Comparison of ENCODE assay signal across 19 mouse cellular contexts in genomic region chr13:97398041-97398440, GRCm38 (mm10).
DNase-seq lines count a peak whose midpoint lies in the region; TF ChIP-seq lines count a peak whose summit lies in the region.
"Had no signal": no experiment of that assay in that cellular context is flagged by ENCODE, and none has a peak within 500 bp of the region (broad histone marks: within the 10 kb centered on the region; RNA-seq: fewer than 3 reads in every experiment).

No protein-coding gene starts in this region.

- H3K36me3 ChIP-seq in heart, embryonic 10.5 days: no peaks in the 10 kb centered on the region
- H3K36me3 ChIP-seq: G1E had no signal

- H3K27ac ChIP-seq in heart, embryonic 10.5 days: no peak overlapping the region
- H3K27ac ChIP-seq in layer of hippocampus, adult 2 months: peak overlapping the region; percentile 79

- TF ChIP-seq CTCF in layer of hippocampus, adult 2 months (conservative IDR thresholded peaks at IDR 0.05): no peak

- no peak overlapping the region for H3K4me3 ChIP-seq in heart, embryonic 10.5 days
- H3K4me3 ChIP-seq in layer of hippocampus, adult 2 months: no peak overlapping the region

- H3K27me3 ChIP-seq in heart, embryonic 10.5 days (ENCODE audit: insufficient read depth, poor library complexity, severe bottlenecking): peaks cover 5% of the 10 kb centered on the region; the same call in 1 of the 2 replicates
- H3K27me3 ChIP-seq: CH12.LX, Patski had no signal

- H3K9me3 ChIP-seq in heart, embryonic 10.5 days: no peaks in the 10 kb centered on the region
- H3K9me3 ChIP-seq: G1E had no signal

- peak; percentile 61 for DNase-seq in heart, adult 11 months
- DNase-seq in heart, postnatal 4 days: no peak
- DNase-seq in heart, embryonic 10.5 days (ENCODE audit: low spot score): peak; percentile 65
- DNase-seq in heart, postnatal 36 days: no peak
- no peak for DNase-seq in layer of hippocampus, adult 2 months (ENCODE audit: low spot score in 2 of 2)
- no peak for DNase-seq in layer of hippocampus, postnatal 10 days (ENCODE audit: low spot score in 2 of 2)
- DNase-seq: adrenal gland, adult 2 months; adrenal gland, adult 8-10 months; adrenal gland, postnatal 10 days; adrenal gland, postnatal 14 days; adrenal gland, postnatal 25 days; adrenal gland, postnatal 36 days; B cell, adult 2 months; cerebellum, adult 11 months; cerebellum, adult 11-12 months; cerebellum, adult 18-20 months had no signal

- intact Hi-C loops in heart, postnatal 36 days (cut with DNase I): no loop called here

- peaks cover 5% of the 10 kb centered on the region; the same call in 1 of the 2 replicates for H3K4me1 ChIP-seq in heart, embryonic 10.5 days

- 70% methylated on average over 1 of the region's 1 CpGs for WGBS in heart, embryonic 10.5 days

Comparison
In these comparisons a context has a peak if more than half of its experiments do, and no peak if none do; other contexts are left out.
1. DNase-seq: peak in heart, adult 11 months (single experiment) and heart, embryonic 10.5 days (single experiment); none in heart, postnatal 4 days (single experiment), heart, postnatal 36 days (0 of 2), layer of hippocampus, adult 2 months (0 of 2) and layer of hippocampus, postnatal 10 days (0 of 2).